Mouse (Mus musculus): ENCODE measurements at regions not wholly inside any gene's neighbourhood (a gene's known extent, or its start where the extent isn't known, plus 50 kb on each side); places are given as distances from the start of the nearest gene placed in this dataset.

DNA sequence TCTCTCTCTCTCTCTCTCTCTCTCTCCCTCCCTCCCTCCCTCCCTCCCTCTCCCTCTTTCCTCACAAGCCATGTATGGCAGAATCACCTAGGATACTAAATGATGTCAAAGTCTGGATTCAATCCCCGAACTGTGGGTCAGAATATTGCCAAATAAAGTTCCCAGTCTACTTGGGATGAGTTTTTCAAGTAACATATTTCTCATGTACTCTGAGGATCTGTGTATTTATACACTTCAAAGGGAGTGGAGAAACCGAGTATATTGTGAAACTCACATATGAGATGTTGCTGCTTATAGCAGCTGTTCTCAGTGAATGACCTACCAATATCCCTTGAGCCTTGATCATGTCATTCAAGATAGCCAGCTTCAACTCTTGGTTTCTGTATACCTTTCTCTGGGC is 151.7 kb upstream of the Gorab start:
- no peak for DNase-seq

DNA sequence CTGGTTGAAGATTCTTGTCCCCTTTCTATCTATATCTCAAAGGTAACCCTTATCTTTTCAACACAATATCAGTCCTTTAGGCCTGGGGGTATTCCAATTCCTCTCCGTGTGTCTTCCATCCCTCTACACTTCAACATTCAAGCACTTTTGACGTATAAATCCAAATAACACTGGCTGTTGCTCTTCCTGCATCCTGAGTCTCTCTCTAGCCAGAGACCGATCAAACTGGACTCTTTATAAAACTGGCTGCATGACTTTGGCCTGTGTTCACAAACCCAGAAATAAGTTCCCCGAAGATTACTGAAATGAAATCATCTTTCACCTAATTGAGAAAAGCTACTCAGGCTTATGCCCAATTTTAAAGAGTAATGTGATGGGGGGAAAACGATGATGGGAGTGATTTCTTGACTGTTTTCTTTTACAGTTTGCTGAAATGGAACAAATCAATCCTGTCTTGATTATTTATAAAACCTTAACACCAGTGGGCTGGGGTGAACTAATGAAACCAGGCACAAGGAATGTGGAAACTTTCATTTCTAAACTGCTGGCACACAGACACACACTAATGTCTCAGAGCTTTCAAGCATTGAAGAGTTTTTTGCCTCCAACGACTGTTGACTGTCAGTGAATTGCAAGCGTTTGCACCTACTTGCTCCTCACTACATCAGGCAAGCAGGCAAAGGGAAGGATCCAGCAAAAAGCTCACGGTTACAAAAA is 135.5 kb upstream of the Gorab start:
- DNase-seq = no peak

DNA sequence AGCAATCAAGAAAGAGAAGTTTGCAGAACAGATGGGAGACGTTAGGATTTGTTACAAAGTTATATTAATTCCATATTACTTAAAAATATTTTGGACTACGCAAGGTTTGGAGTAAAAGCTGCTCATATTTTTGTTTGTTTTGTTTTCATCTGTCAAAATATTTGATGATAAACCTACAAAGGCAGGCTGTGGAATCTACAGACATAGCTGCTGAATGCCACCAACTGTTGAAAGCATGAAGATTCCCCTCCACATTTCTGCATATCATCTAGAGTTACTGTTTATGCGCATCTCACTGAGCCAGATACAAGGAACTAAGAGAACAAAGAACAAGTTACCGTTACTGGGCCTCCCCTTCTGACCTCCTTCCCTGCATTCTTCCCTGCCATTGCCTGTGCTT is 127.1 kb upstream of the Gorab start:
- no peak for DNase-seq

DNA sequence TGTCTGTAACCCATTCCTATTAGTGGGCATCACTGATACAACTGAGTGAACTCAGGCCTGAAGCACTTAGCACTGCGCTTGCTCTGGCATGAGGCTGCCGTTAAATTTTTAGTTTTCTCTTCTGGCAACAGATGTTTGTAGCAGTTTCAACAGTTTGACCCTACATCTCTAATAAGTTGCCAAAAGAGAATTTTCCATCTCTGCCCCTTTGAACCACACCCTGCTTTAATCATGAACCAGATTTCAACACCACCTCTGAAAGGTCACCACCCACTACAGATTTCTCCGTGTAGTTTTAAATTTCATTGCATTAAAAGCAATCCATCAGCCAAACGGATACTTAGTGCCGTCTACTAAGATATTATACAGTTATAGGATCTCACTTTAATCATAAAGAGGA is 114.5 kb upstream of the Gorab start:
- DNase-seq = peak; percentile 4

DNA sequence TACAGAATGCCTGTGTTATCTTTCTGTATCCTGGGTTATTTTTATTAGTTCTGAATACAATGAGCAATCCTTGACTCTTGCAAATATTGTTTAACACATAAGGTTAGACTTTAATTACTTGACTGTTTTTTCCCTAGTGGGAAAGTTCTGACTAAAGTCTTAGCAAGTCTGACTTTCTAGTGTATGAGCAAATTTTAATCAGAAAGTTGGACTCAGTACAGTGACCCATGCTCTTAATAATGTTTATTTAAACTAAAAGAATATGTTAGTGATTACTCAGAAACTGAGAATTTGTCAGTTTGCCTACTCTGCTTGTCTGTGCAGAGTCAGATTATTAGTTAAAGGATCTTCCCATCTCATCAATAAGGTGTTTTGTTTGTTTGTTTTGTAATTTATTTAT is 109.4 kb upstream of the Gorab start:
- DNase-seq = no peak

DNA sequence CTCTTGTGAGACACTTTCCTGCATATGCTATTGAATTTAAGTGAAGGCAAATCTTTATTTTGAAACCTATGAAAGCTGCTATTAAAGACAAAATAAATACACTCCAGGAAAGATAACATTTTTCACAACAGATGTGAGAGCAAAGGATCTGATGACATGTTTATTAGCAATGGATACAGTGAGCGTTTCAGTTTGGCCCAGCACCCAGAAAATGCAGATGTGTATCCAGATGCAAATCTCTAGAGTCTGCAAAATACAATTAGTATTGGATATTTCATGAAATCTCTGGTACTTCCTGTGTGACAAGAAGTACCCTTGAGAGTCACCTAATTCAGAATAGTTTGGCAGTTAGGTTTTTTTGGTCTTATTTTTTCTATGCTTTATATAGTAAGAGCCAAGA is 108.5 kb upstream of the Gorab start:
- DNase-seq = no peak

DNA sequence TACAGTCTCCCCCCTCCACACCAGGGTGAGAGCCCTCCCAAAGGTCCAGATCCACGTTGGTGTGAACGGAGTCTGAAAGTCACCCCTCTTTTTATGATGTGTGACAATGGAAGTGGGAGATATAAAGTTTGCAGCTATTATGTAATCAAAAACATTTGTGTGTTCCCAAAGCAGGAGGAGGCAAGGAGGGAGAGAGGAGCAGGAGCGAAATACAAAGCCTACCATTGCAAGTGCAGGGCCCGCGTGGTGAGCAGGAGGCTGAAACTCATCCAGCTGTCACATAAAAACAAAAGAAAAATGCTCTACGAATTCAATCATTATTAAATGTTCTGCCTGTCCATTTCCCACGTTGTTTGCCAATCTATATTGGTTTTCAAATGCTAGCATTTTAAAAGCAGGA is 101.6 kb upstream of the Gorab start:
- DNase-seq = no peak

DNA sequence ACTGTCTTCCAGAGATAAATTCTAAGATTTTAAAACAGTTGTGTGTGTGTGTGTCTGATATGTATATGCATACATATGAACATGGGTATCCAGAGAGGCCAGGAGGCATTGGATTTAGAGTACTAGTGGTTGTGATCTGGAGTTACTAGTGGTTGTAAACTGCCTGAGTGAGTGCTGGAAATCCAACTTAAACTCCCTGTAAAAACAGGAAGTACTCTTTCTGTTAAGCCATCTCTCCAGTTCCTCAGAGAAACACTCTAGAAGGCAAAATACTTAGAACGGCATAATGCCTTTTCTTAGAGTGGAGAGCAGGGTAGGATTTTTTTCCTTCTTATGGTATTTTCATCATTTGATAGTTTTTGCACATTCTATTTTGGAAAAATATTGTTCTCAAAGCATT is 99.1 kb upstream of the Gorab start:
- no peak for DNase-seq

DNA sequence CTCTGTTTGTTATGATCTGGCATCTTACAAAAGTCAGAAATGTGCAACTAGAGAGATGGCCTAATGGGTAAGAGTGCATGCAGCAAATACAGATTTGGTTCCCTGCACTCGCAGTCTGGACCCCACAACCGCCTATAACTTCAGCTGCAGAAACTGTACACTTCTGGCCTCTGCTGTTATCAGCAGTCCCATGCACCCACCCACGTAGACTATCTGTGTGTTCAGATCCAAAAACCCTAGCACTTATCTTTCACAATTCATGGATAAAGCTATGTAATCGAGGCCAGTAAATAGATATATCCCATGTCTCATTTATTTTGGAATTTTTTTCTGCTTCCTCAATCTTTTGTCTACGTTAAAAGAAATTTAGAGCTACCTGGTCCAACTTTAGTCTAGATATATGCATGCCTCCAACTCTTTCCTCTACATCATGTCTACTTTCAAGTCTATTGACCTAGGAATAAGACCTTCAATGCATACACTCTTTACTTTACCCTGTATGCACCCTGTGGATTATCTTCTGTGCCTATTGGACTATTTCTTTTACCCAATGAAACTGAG is 95.0 kb upstream of the Gorab start:
- no peak for DNase-seq

DNA sequence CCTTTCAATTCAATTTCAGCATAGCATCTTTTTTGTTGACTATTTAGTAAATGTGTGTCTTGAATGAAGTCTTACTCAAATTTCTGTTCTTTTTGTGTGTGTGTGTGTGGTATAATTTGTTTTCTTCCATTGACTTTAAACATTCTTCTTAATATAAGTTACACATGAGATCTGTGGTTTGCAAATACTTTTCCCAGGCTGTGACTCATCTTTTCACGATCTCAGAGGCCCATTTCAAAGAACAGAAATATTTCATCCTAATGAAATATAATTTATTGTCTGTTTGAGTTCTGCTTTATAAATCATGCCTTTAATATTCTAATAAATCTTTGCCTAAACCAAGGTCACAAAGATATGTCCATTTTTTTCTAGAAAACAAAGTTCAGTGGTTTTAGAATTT is 92.9 kb upstream of the Gorab start:
- DNase-seq = no peak

DNA sequence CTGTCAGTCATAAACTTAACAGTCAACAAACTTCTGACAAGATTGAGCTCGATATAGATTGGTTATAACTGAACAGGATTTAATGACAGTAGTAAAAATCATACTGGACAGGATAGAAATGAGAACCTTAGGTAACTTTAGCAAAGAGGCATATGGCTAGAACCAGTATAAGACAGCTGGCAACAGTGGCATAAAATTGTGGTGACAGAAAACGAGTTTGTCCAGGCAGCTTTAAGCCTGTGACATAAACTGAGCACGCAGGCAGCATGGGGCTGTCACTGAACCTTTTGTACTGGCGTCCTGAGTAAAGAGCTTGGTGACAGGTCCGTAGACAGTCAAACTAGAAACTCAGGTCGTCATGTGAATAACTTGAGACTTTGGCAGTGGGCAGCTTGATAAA is 85.1 kb upstream of the Gorab start:
- no peak for DNase-seq

DNA sequence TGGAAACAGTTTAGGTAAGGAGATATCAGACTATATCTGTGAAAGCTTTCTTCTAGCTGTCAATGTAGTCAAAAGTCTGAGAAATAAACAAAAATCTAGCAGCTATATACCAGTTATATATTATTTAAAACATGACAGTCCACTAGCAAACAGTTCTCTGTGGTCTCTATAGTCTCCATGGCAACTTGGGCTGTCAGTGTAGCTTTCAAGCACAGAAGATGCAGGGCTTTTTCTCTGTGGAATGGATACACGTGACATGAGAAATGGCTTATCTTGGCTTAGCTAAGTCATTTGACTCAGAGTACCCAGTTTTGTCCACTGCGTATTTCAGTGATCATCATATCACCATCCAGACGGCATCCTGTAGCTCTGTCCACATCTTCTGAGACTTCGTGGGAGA is 84.6 kb upstream of the Gorab start:
- DNase-seq = no peak

DNA sequence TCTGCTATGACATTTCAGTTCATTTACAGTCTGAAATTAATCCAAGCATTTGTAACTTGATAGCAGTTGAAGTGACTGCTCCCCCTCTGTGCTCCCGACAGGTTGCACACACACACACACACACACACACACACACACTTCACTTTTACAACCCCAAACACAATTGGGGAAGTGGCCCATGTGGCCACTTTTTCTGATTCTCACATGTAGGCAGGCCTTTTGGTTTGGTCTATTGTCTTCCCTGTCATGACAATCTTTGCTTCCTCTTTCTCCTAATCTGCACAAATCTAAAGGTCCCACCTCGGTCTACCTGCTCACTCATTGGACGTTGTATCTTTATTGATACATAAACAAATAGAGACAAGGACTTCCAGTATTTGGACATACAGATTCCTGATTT is 79.6 kb upstream of the Gorab start:
- no peak for DNase-seq

DNA sequence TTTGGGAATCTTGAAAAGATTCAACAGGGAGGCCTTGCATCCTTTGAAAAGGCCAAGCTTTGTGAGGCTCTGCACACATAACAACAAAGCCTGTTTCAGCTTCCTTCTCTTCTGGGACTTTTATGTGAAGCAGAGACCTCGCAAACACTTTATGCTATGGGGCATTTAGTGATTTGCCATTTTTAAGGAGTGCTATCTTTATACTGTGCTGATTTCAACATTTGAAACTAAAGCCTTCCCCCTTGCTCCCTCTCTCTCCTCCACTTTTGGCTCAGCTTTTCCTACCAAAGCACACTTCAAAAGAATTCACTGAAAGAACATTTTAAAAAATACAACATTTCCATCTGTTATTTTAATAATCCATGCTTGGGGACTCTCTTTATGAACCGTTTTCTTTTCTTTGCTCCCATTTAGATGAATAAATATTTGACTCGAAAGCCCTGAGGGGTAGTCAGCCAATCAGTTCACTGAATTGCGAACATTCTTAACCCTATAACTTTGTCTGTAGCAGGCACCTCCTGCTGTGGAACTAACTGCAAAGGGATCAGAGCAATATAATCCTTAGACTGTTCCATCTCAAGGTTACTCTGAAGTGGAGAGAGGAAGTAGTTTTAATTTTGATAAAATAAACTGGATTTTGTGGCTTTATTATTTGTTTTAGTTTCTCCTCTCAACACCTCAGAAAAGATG is 74.2 kb upstream of the Gorab start:
- DNase-seq = no peak

DNA sequence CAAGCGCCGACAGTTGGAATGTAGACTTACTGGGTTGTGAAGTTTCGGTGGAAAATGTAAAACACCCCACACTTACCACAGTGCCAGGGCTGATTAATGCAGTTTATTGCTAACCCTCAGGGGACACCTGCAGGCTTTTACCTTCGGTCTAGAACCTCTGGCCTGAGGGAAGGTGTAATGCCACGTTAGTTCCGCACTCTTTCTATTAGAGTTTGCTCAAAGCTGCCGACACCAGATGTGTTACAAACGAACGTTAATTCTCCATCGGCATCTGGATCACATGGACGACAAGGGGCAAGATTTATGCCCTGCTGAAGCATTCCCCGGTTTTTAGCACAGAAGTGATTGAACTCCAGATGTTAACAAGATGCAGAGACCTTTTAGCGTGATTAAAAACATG is 57.7 kb upstream of the Gorab start:
- no peak for DNase-seq

DNA sequence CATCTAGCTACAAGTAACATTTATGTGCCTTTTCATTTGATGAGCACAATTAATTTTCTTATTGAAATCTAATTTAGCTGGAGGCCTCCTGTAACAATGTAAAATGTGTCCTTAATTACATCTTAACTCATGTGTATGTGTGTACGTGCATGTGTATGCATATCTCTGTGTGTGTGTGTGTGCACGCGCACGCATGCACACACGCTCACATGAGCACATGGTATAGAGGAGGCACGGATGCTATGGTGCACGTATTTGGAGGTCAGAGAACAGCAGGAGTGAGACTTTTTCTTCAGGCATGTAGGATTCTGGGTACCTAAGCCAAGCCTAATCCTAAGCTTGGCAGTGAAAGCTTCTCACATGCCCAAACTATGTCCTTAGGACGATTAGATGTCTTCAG is 52.9 kb upstream of the Gorab start:
- DNase-seq = no peak

Measured in lung, postnatal 36 days (tissue).